Mouse (Mus musculus) small intestine, adult 2 months (tissue): ENCODE data around the gene Dip2b. TPM values are rescaled to one million over a fixed set of nuclear protein-coding genes. Genes with fewer than 3 reads are reported as not detected.
A peak's percentile ranks its signal among the peaks of the same experiment; 100 is the strongest.

Experiments used
- H3K27ac ChIP-seq: fragments of 200-500 bp; 2 replicates; pipeline ENCODE4 v1.5.1; 2012; ENCODE audit warnings: low read depth, low read length, control low read depth, inconsistent platforms; ENCODE audit not compliant: insufficient read depth
- H3K27me3 ChIP-seq: fragments of 200-500 bp; 2 replicates; pipeline ENCODE4 v1.6.1; 2012; ENCODE audit warnings: mild to moderate bottlenecking, moderate library complexity, low read length, inconsistent platforms; ENCODE audit not compliant: control insufficient read depth, insufficient read depth
- H3K36me3 ChIP-seq: fragments of 200-500 bp; 2 replicates; pipeline ENCODE4 v1.6.1; 2012; ENCODE audit warnings: mild to moderate bottlenecking, low read length, control low read depth, inconsistent platforms; ENCODE audit not compliant: control insufficient read depth, insufficient read depth
- H3K4me1 ChIP-seq: fragments of 200-500 bp; 2 replicates; pipeline ENCODE4 v1.6.1; 2012; ENCODE audit warnings: low read length, inconsistent platforms, mixed read lengths; ENCODE audit not compliant: control insufficient read depth, insufficient read depth, insufficient read length
- H3K4me3 ChIP-seq: fragments of 200-500 bp; 2 replicates; pipeline ENCODE4 v1.5.1; 2012; ENCODE audit warnings: low read depth, mild to moderate bottlenecking, control low read depth, inconsistent platforms, low read length, moderate library complexity
- CTCF ChIP-seq: fragments of 200-500 bp; IDR thresholded peaks from 2 replicates; pipeline ENCODE4 v1.5.1; 2012; ENCODE audit warnings: low read depth, mild to moderate bottlenecking, control low read depth, inconsistent platforms, low read length, moderate library complexity, mixed read lengths; ENCODE audit not compliant: insufficient replicate concordance, insufficient read length; ENCODE audit errors: extremely low read depth
- POLR2A ChIP-seq: fragments of 200-500 bp; IDR thresholded peaks from 2 replicates; pipeline ENCODE4 v1.6.1; 2012; ENCODE audit warnings: low read depth, mild to moderate bottlenecking, control low read depth, inconsistent platforms, low read length, moderate library complexity
- WGBS: fragments of 180-500 bp; shearing (Covaris S2); methylation state at CpG from one replicate; pipeline ENCODE4 v1.1.7; 2018; 5-methylcytosine and 5-hydroxymethylcytosine counted together
- polyA plus RNA-seq: library from polyadenylated mRNA; depleted of rRNA; stranded (reverse); fragments of >200 nt; gene quantifications from 2 replicates; pipeline ENCODE4 v1.2.3, GENCODE M21; 2012

Gene Dip2b
- polyA plus RNA-seq, 1 experiment, result 5.8 TPM

DNA sequence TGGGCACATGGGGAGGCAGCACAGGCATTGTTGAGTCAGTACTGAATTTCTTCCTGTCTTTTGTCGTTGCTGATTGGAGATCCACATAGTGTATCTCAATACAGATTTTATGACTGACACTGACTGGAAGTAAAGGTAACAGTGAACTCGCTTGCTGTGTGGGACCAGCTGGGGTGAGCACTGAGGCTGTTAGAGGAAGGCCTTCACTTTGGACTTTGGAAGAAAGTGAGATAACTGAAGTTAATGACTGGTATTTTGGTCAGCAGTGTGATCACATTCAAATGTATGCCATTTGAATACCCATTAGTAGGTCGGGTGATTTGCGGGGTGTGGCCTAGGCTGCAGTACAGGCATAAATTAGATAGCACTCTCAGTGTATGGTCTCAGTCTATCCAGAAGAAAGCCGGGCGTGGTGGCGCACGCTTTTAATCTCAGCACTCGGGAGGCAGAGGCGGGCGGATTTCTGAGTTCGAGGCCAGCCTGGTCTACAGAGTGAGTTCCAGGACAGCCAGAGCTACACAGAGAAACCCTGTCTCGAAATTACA is 24.8 kb downstream of the Dip2b start:
- WGBS, result 32% methylated on average over 13 of the region's 13 CpGs
- Histone ChIP-seq H3K4me1 (peaks cover 31% of the 10 kb centered on the region), H3K4me3 (no peak overlapping the region), H3K36me3 (no peaks in the 10 kb centered on the region), H3K27ac (peak overlapping the region; percentile 86), H3K27me3 (no peaks in the 10 kb centered on the region)
- TF ChIP-seq CTCF, result no peak
- no peak for TF ChIP-seq POLR2A

DNA sequence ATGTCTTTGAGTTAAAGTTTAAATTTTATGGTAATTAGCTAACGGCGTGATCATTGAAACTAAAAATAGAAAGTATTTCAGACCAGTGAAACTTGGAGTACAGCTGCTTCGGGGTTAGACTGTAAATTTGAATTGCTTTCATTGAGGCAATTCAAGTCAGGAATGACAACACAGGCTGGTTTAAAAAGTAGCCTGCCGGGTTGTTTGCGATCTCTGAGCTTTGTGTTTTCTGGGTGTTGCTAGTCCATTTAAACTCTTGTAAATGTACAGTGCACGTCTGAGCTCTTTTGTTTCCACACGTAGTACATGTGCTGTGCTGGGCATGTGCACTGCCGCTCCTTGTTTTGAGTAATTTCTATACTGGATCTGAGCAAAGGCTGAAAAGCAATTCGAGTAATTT is 28.2 kb downstream of the Dip2b start:
- H3K4me3 ChIP-seq, result no peak overlapping the region
- peaks cover 21% of the 10 kb centered on the region for H3K4me1 ChIP-seq
- H3K36me3 ChIP-seq, result no peaks in the 10 kb centered on the region
- WGBS, result 18% methylated on average over 9 of the region's 9 CpGs
- H3K27me3 ChIP-seq, result no peaks in the 10 kb centered on the region
- no peak overlapping the region for H3K27ac ChIP-seq
- no peak for TF ChIP-seq CTCF
- TF ChIP-seq POLR2A, result no peak

DNA sequence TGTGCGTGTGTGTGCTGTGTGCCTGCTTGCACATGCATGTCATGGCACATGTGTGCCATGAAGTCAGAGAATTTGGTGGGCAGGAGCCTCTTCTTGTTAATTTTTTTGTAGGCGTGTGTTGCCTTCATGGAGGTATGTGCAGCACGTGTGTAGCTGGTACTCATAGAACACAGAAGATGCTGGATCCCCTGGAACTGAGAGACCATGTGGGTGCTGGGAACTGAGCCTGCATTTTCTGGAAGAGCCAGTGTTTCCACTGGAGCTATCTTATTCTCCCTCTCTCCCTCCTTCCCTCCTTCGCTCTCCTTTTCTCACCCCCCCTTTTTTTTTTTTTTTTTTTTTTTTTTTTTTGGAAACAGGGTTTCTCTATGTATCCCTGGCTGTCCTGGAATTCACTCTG is 30.6 kb downstream of the Dip2b start:
- H3K27me3 ChIP-seq, result no peaks in the 10 kb centered on the region
- H3K36me3 ChIP-seq, result no peaks in the 10 kb centered on the region
- H3K27ac ChIP-seq, result no peak overlapping the region
- WGBS, result 90% methylated on average over 4 of the region's 4 CpGs
- peaks cover 22% of the 10 kb centered on the region; the same call in 1 of the 2 replicates for H3K4me1 ChIP-seq
- no peak overlapping the region for H3K4me3 ChIP-seq
- TF ChIP-seq CTCF, result no peak
- no peak for TF ChIP-seq POLR2A

DNA sequence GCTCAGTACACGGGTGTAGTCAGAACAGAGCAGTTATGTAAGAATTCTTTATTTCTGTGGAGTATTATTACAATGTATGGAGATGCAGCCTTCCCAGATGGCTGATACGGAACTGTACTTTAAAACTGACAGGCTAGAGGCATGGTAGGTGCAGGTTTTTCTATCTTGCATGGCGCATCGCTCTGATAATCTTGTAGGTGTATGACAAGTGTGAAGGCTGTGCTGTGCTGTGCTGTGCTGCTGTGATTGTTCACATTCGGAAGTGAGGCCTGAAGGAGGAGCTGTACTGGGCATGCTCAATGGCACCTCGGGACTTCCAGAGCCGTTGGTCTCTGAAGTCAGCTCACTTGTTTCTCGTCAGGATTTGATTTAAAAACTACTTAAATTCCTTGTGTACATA is 31.6 kb downstream of the Dip2b start:
- TF ChIP-seq CTCF (no peak), POLR2A (no peak)
- Histone ChIP-seq H3K27me3 (no peaks in the 10 kb centered on the region), H3K4me1 (peaks cover 25% of the 10 kb centered on the region; the same call in 1 of the 2 replicates), H3K4me3 (no peak overlapping the region), H3K36me3 (no peaks in the 10 kb centered on the region), H3K27ac (no peak overlapping the region)
- 87% methylated on average over 8 of the region's 8 CpGs for WGBS

DNA sequence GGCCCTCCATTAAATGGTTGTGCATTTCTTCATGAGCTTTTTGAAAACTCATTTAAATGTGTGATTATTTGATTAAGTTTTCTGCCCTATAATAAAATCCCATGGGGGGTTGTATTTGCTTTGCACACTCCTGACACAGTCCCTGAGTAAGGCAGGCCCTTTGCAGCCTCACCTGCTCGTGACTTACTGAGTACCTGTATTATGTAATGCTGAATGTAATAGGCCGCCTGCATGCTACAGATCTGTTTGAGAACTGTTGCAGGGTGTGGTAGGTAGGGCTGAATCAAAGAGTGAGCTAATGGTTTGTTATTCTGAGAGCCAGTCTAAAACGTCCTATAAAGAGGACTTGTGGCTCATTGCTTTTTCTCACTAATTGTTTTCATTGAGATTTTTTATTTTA is 33.4 kb downstream of the Dip2b start:
- WGBS, result 42% methylated on average over 3 of the region's 3 CpGs
- Histone ChIP-seq H3K27me3 (no peaks in the 10 kb centered on the region), H3K4me1 (peaks cover 29% of the 10 kb centered on the region), H3K27ac (no peak overlapping the region), H3K4me3 (no peak overlapping the region), H3K36me3 (no peaks in the 10 kb centered on the region)
- TF ChIP-seq POLR2A (no peak), CTCF (no peak)

DNA sequence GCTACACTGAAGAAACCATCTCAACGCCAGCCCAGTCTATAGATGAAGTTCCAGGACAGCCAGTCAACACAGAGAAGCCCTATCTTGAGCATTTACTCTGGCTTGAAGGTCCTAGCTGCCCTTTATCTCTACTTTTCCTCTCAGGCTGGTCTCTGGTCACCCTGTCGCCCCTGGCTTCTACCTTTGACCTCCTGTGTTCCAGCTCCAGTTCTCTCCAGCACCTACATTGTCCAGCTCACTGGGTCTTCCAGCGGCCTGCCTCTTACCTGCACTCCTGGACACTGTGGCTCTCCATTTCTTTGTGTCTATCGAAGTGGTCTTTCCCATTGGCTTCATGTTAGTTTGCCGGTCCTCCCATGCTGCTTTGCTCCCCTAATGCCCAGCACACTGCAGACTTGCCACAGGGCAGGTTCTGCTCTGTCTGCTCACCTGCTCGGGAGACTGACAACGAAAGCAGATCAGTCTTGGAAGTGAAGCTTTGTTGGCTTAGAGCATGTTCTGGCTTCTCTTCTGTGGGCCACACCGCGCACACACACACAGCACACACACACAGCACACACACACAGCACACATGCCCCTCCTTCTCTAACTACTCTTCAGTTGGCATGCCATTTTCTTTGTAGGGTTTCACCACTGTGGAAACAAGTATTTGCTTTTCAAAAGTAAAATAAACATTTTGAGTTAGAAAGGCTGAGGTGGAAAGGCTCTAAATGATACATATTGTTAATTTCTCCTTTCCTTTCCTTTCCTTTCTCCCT is 35.4 kb downstream of the Dip2b start:
- TF ChIP-seq POLR2A, result no peak
- no peak for TF ChIP-seq CTCF
- H3K27me3 ChIP-seq, result no peaks in the 10 kb centered on the region

DNA sequence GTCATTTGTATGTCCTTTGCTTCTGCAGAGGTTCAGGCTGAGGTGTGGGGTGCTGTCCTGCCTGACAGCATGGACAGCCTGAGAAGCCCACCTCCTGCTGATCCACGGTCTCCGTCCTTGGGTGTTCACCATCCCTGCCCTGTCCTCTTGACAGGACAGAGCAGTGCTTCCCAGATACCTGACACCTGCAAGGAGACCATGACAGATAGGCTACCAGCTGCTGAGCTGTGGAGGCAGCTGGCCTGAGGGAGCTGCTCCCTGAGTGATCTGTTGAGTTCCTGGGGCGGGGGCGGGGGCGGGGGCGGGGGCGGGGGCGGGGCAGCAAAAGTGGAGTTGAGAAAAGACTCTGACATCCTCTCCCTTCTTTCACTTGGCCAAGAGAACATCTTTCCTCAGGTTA is 36.3 kb downstream of the Dip2b start:
- TF ChIP-seq CTCF, result no peak
- no peak for TF ChIP-seq POLR2A
- no peak overlapping the region for H3K4me3 ChIP-seq
- 22% methylated on average over 8 of the region's 8 CpGs for WGBS
- H3K27ac ChIP-seq, result no peak overlapping the region
- peaks cover 23% of the 10 kb centered on the region for H3K4me1 ChIP-seq
- no peaks in the 10 kb centered on the region for H3K36me3 ChIP-seq
- H3K27me3 ChIP-seq, result no peaks in the 10 kb centered on the region

More for the DNA sequence above, 35.4 kb downstream of the Dip2b start:
- 67% methylated on average over 9 of the region's 9 CpGs for WGBS
- no peak overlapping the region for H3K4me3 ChIP-seq
- H3K27ac ChIP-seq, result no peak overlapping the region
- H3K4me1 ChIP-seq, result peaks cover 23% of the 10 kb centered on the region
- H3K36me3 ChIP-seq, result no peaks in the 10 kb centered on the region

DNA sequence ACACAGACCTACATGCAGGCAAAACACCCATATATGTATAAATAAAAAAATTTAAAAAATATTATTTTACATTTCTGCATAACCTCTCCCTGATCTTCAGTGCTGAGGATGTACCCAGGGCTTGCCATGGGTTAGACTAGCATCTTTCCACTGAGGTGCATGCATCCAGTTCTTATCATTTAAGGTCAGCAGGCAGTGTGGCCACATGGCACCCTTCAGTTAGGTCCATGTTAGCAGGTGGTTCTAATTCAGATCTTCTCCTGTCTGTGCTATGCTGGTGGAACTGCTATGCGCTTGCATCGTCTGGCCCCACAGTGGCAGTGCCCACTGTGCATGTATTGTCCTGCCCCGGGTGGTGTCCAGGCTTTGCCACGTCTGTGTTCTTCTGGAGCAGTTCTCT is 37.9 kb downstream of the Dip2b start:
- TF ChIP-seq POLR2A (no peak), CTCF (no peak)
- WGBS, result 47% methylated on average over 4 of the region's 4 CpGs

More for the DNA sequence above, 37.9 kb downstream of the Dip2b start:
- H3K36me3 ChIP-seq, result no peaks in the 10 kb centered on the region
- peaks cover 21% of the 10 kb centered on the region for H3K4me1 ChIP-seq
- H3K27me3 ChIP-seq, result no peaks in the 10 kb centered on the region
- no peak overlapping the region for H3K4me3 ChIP-seq
- no peak overlapping the region for H3K27ac ChIP-seq
